Mouse (Mus musculus): ENCODE results near the gene Unc79. TPM values are rescaled to one million over a fixed set of nuclear protein-coding genes. Genes with fewer than 3 reads are reported as not detected.

The Unc79 gene
- polyA plus RNA-seq, 1 experiment from 2014 or later, result 0.31 TPM

DNA sequence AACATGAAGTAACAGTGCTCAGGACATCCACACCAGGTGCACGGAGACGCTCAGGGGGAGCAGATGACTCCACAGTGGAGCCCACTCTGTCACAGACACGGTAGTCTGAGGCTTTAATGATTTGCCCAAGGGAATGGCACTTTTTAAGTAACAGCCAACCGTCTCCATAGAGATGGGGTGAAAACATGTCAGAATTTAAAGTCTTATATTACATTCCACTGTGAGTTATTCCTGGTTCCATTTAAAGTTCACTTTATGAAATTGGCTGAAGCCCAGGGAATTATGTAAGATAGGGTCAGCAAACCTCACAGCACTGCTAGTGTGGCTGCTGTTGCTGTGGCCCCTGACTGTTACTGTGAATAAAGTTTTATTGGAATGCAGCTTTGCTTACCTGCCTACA lies 95.8 kb downstream of the Unc79 start:
- Histone ChIP-seq H3K4me3 (no peak overlapping the region), H3K27me3 (no peaks in the 10 kb centered on the region), H3K27ac (no peak overlapping the region), H3K36me3 (no peaks in the 10 kb centered on the region), H3K9me3 (no peaks in the 10 kb centered on the region), H3K9ac (no peak overlapping the region), H3K4me2 (no peak overlapping the region), H3K4me1 (peaks cover 2% of the 10 kb centered on the region; the same call in 1 of the 2 replicates)
- 20% methylated on average over 4 of the region's 4 CpGs for WGBS
- peak; percentile 81 for ATAC-seq (ENCODE audit: insufficient number of reproducible peaks, low FRiP score, low TSS enrichment, low read depth)

GRCm38 (mm10) chr12:103049865-103050264 lies 101.2 kb downstream of the Unc79 start:
- Histone ChIP-seq H3K4me1 (no peaks in the 10 kb centered on the region), H3K9ac (no peak overlapping the region), H3K36me3 (no peaks in the 10 kb centered on the region), H3K27ac (no peak overlapping the region), H3K27me3 (no peaks in the 10 kb centered on the region), H3K9me3 (no peaks in the 10 kb centered on the region), H3K4me2 (no peak overlapping the region), H3K4me3 (no peak overlapping the region)
- no peak for ATAC-seq (ENCODE audit: insufficient number of reproducible peaks, low FRiP score, low TSS enrichment, low read depth)
- WGBS, result 83% methylated on average over 12 of the region's 12 CpGs

DNA sequence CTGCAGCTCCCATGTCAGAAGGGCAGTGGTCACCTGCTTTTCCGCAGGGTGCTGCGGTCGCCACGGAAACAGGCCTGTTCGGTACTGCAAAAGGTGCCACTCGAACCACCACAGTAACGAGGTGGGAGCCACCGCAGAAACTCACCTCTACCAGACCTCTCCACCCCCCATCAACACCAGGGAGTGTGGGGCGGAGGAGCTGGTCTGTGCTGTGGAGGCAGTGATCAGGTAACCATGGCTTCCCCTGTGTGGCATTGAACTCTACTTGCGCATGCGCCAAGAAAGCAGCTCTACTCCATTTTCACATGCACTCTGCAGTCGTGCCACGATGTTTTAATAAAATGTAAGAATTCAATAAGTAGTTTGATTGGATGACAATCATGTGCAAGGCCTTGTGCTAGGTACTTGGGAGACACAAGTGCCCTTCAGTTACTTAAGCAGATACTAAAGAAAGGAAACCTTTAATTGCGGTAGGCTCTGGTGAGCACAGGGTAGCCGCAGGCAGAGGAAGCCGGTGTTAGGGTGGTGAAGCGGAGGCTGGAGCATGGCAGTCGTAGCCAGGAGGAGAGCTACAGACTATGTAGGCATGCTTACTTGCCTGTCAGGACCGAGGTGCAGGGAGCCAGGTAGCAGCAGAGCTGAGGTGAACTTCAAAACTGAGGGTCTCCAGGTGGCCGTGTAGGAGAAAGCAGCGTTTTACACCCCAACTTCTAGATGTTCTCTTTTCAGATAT lies 110.8 kb downstream of the Unc79 start:
- H3K4me2 ChIP-seq, result no peak overlapping the region
- WGBS, result 73% methylated on average over 21 of the region's 21 CpGs
- no peaks in the 10 kb centered on the region for H3K27me3 ChIP-seq
- no peak for ATAC-seq (ENCODE audit: insufficient number of reproducible peaks, low FRiP score, low TSS enrichment, low read depth)
- H3K4me3 ChIP-seq, result no peak overlapping the region
- no peak overlapping the region for H3K9ac ChIP-seq
- H3K9me3 ChIP-seq, result no peaks in the 10 kb centered on the region
- H3K36me3 ChIP-seq, result no peaks in the 10 kb centered on the region
- H3K27ac ChIP-seq, result no peak overlapping the region
- H3K4me1 ChIP-seq, result no peaks in the 10 kb centered on the region

GRCm38 (mm10) chr12:103060791-103061190 lies 112.1 kb downstream of the Unc79 start:
- H3K36me3 ChIP-seq, result no peaks in the 10 kb centered on the region

GRCm38 (mm10) chr12:103062133-103062532 lies 113.5 kb downstream of the Unc79 start:
- Histone ChIP-seq H3K9ac (no peak overlapping the region), H3K4me3 (no peak overlapping the region), H3K4me2 (no peak overlapping the region), H3K9me3 (no peaks in the 10 kb centered on the region), H3K27me3 (no peaks in the 10 kb centered on the region), H3K27ac (no peak overlapping the region), H3K4me1 (no peaks in the 10 kb centered on the region), H3K36me3 (no peaks in the 10 kb centered on the region)
- 70% methylated on average over 4 of the region's 4 CpGs for WGBS
- no peak for ATAC-seq (ENCODE audit: insufficient number of reproducible peaks, low FRiP score, low TSS enrichment, low read depth)

More at GRCm38 (mm10) chr12:103060791-103061190, 112.1 kb downstream of the Unc79 start:
- H3K4me3 ChIP-seq, result no peak overlapping the region
- H3K27me3 ChIP-seq, result no peaks in the 10 kb centered on the region
- WGBS, result 72% methylated on average over 10 of the region's 10 CpGs
- ATAC-seq (ENCODE audit: insufficient number of reproducible peaks, low FRiP score, low TSS enrichment, low read depth), result no peak
- H3K27ac ChIP-seq, result no peak overlapping the region
- H3K4me1 ChIP-seq, result no peaks in the 10 kb centered on the region
- H3K9ac ChIP-seq, result no peak overlapping the region
- no peaks in the 10 kb centered on the region for H3K9me3 ChIP-seq
- no peak overlapping the region for H3K4me2 ChIP-seq

GRCm38 (mm10) chr12:103064944-103065343 lies 116.3 kb downstream of the Unc79 start:
- no peaks in the 10 kb centered on the region for H3K27me3 ChIP-seq
- no peak overlapping the region for H3K4me3 ChIP-seq
- H3K9me3 ChIP-seq, result no peaks in the 10 kb centered on the region
- no peaks in the 10 kb centered on the region for H3K36me3 ChIP-seq
- H3K4me1 ChIP-seq, result no peaks in the 10 kb centered on the region
- H3K9ac ChIP-seq, result no peak overlapping the region
- no peak for ATAC-seq (ENCODE audit: insufficient number of reproducible peaks, low FRiP score, low TSS enrichment, low read depth)
- 13% methylated on average over 3 of the region's 3 CpGs for WGBS
- H3K27ac ChIP-seq, result no peak overlapping the region
- no peak overlapping the region for H3K4me2 ChIP-seq

GRCm38 (mm10) chr12:103068161-103068560 lies 119.5 kb downstream of the Unc79 start:
- H3K27me3 ChIP-seq, result no peaks in the 10 kb centered on the region
- H3K27ac ChIP-seq, result no peak overlapping the region
- ATAC-seq (ENCODE audit: insufficient number of reproducible peaks, low FRiP score, low TSS enrichment, low read depth), result no peak
- no peak overlapping the region for H3K4me2 ChIP-seq
- H3K9me3 ChIP-seq, result no peaks in the 10 kb centered on the region
- H3K4me1 ChIP-seq, result no peaks in the 10 kb centered on the region
- H3K9ac ChIP-seq, result no peak overlapping the region
- WGBS, result 86% methylated on average over 5 of the region's 5 CpGs
- no peaks in the 10 kb centered on the region for H3K36me3 ChIP-seq
- H3K4me3 ChIP-seq, result no peak overlapping the region

GRCm38 (mm10) chr12:103069565-103069964 lies 120.9 kb downstream of the Unc79 start:
- Histone ChIP-seq H3K27me3 (no peaks in the 10 kb centered on the region), H3K9ac (no peak overlapping the region), H3K4me2 (no peak overlapping the region), H3K4me3 (no peak overlapping the region), H3K4me1 (no peaks in the 10 kb centered on the region), H3K9me3 (no peaks in the 10 kb centered on the region), H3K27ac (no peak overlapping the region), H3K36me3 (no peaks in the 10 kb centered on the region)
- WGBS, result 63% methylated on average over 12 of the region's 12 CpGs
- no peak for ATAC-seq (ENCODE audit: insufficient number of reproducible peaks, low FRiP score, low TSS enrichment, low read depth)

GRCm38 (mm10) chr12:103073953-103074352 lies 125.3 kb downstream of the Unc79 start:
- Histone ChIP-seq H3K4me3 (no peak overlapping the region), H3K27me3 (no peaks in the 10 kb centered on the region), H3K4me2 (no peak overlapping the region), H3K36me3 (no peaks in the 10 kb centered on the region), H3K9ac (no peak overlapping the region), H3K27ac (no peak overlapping the region), H3K9me3 (no peaks in the 10 kb centered on the region), H3K4me1 (no peaks in the 10 kb centered on the region)
- ATAC-seq (ENCODE audit: insufficient number of reproducible peaks, low FRiP score, low TSS enrichment, low read depth), result no peak
- 96% methylated on average over 4 of the region's 4 CpGs for WGBS

GRCm38 (mm10) chr12:103078751-103079150 lies 130.1 kb downstream of the Unc79 start:
- Histone ChIP-seq H3K9ac (no peak overlapping the region), H3K9me3 (no peaks in the 10 kb centered on the region), H3K36me3 (no peaks in the 10 kb centered on the region), H3K4me2 (no peak overlapping the region), H3K4me1 (no peaks in the 10 kb centered on the region), H3K27ac (no peak overlapping the region), H3K4me3 (no peak overlapping the region), H3K27me3 (no peaks in the 10 kb centered on the region)
- 75% methylated on average over 7 of the region's 7 CpGs for WGBS
- no peak for ATAC-seq (ENCODE audit: insufficient number of reproducible peaks, low FRiP score, low TSS enrichment, low read depth)

DNA sequence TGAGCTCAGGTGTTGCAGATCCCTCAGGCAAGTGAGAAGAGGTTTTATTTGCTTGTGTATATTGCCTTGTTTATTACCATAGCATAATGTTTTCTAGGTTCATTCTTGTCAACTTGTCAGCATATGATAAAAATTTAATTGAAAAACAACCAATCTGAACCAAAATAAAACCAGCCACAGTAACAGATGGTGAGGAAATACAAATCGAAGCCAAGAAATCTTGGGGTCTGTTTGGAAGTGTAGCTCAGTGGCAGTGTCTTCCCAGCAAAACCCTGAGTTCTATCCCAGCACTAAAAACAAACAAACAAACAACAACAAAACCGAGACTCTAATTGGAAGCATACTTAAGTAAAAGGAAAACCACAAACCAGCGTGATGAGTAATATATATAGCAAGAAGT lies 131.4 kb downstream of the Unc79 start:
- Histone ChIP-seq H3K27ac (no peak overlapping the region), H3K4me1 (no peaks in the 10 kb centered on the region), H3K27me3 (no peaks in the 10 kb centered on the region), H3K4me2 (no peak overlapping the region), H3K9me3 (no peaks in the 10 kb centered on the region), H3K36me3 (no peaks in the 10 kb centered on the region), H3K4me3 (no peak overlapping the region), H3K9ac (no peak overlapping the region)
- ATAC-seq (ENCODE audit: insufficient number of reproducible peaks, low FRiP score, low TSS enrichment, low read depth), result no peak
- 55% methylated on average over 3 of the region's 3 CpGs for WGBS

- H3K4me1 ChIP-seq, result no peaks in the 10 kb centered on the region
- H3K4me3 ChIP-seq, result no peak overlapping the region
- H3K27me3 ChIP-seq, result no peaks in the 10 kb centered on the region
- no peaks in the 10 kb centered on the region for H3K36me3 ChIP-seq
- ATAC-seq (ENCODE audit: insufficient number of reproducible peaks, low FRiP score, low TSS enrichment, low read depth), result no peak
- no peak overlapping the region for H3K27ac ChIP-seq
- H3K9ac ChIP-seq, result no peak overlapping the region
- WGBS, result 71% methylated on average over 6 of the region's 6 CpGs
- no peaks in the 10 kb centered on the region for H3K9me3 ChIP-seq
- no peak overlapping the region for H3K4me2 ChIP-seq
Observed at GRCm38 (mm10) chr12:103091831-103092230, 143.2 kb downstream of the Unc79 start.

GRCm38 (mm10) chr12:103095160-103095559 lies 146.5 kb downstream of the Unc79 start:
- H3K9me3 ChIP-seq, result no peaks in the 10 kb centered on the region
- no peak overlapping the region for H3K9ac ChIP-seq
- 70% methylated on average over 5 of the region's 5 CpGs for WGBS
- no peak overlapping the region for H3K27ac ChIP-seq
- no peaks in the 10 kb centered on the region for H3K27me3 ChIP-seq
- no peaks in the 10 kb centered on the region for H3K36me3 ChIP-seq
- no peak overlapping the region for H3K4me3 ChIP-seq
- H3K4me1 ChIP-seq, result no peaks in the 10 kb centered on the region
- no peak overlapping the region for H3K4me2 ChIP-seq
- no peak for ATAC-seq (ENCODE audit: insufficient number of reproducible peaks, low FRiP score, low TSS enrichment, low read depth)

Measured in limb, embryonic 15.5 days (tissue).